Mouse (Mus musculus) cerebellum, postnatal 4 days (tissue): ENCODE measurements around the gene Cep164.
A peak's percentile ranks its signal among the peaks of the same experiment; 100 is the strongest.
"Not testable (repeated sequence)": the region's sequence is repeated elsewhere in the genome, so short reads cannot be mapped to it uniquely, and the experiment has no call there.

Experiments used
- DNase-seq, 2 experiments: peaks; one replicate each; pipeline ENCODE4 v3.0.0; 2022; ENCODE audit warnings: low spot score in 2 of 2, mixed read lengths in 1 of 2

Cep164 gene

DNA sequence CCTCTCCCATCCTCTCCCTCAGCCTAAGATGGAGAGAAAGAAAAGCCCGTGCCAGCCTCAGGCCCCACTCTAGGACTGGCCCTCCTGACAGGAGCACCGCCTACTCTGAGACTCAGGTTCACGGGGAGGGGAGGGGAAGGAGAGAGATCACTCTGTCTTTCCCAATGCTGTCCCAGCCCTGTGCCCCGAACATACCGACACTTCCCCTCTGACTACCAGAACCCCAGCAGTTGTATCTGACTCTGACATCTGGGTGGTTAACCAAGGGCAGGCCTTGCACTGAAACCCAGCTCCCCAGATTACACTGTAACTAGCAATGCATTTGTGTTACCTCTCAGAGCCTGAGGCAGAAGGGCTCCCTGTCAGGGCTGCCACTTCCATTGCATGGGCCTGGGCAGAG lies 40.1 kb downstream of the Cep164 start:
- DNase-seq: no peak

DNA sequence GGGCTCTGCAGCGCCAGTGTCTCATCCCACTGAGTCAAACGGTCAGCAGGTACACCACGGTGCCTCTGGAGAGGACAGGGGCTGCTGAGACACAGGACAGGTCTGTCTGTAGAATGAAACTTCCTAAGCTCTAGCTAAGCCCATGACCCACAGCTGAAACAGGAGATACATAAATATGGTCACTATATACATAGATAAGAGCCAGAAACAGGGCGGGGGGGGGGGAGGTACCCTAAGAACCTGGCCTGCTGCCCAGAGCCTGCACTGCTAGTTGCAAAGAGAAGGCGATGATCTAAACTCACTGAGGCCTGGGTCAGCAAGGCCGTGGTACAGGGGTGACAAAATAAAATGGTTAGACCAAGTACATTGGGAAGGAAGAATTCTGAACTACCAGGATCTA lies 40.9 kb downstream of the Cep164 start:
- DNase-seq: no peak

DNA sequence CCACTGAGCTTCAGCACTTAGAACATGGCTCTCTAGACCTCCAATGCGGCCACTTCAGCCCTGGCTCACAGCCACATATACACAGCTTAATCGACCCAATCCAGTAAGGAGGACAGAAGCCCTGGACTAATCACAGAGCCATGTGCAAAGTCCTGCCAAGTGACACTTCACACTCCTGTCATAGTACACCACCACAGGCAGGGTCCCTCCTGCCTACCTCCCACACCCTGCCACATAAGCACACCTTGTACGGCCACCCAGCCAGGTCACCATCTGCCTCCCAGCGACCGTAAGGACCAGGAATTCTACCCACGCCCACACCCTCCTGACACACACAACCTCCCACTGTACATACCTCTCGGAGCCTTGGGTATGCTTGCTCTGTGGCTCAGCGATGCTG lies 41.4 kb downstream of the Cep164 start:
- no peak for DNase-seq

DNA sequence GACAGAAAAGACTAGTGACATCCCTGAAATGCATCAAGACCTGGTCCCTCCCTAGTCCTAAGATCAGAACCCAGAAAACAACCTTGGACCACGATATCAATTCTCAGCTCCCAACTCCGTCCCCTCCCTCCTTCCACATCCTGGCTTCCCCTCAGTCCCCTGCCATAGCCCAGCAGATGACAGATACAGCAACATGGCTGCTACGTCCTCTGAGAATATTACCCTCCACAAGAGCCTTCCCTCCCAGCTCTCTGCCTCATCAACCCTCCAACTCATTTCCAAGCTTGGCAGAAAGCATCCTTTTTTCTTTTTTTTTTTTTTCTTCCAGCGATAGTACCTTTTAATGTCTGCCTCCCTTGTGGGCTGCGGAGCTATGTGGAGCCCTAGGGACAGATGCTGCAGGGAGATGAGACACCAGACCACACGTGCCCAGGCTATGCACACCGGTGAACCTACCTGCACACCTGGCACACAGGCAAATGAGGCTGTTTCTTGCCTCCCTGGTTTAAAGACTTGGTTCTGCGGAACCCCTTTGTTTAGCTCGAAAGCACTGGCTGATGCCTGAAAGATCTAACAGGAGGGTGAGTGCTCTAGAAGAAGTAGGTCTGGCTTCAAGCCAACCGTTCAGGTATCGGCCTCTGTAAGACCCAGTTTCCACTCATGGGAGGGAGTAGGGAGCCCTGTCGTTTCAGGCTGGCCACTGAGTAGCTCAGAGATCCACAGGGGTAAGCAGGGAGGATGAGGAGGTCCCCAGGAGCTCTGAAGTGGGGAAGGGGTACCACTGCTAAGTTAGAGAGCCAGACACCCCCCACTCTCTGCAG lies 45.0 kb downstream of the Cep164 start:
- no peak for DNase-seq

DNA sequence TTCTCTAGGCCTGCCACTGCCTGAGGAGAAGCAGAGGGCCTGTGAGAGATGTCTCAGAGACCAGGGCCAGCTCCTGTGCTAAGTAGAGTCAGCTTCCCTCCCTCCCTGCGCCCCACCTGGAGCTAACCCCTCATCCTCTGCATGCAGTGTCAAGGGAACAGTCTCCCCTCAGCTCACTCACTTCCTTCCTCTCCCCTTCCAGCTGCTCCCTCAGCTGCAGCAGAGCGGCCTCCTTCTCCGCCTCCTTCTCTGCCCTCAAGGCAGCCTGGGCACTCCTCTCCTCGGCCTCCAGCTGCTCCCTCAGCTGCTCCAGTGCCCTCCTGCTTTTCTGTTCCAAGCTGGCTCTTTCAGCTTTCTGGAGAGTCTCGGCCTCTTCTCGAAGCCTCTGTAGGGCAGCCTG lies 49.3 kb downstream of the Cep164 start:
- no peak for DNase-seq

DNA sequence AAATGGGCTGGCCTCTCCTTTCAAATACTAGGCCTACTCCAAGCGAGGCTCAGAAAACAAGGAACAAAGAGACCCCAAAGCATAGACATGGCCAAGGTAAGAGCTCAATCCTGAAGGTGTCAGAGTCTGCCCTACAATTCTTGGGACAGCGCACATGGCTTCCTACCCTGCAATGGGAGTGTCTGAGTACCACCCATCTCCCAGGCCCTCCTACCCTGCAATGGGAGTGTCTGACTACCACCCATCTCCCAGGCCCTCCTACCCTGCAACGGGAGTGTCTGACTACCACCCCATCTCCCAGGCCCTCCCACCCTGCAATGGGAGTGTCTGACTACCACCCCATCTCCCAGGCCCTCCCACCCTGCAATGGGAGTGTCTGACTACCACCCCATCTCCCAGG lies 52.3 kb downstream of the Cep164 start:
- DNase-seq: not testable (repeated sequence)

DNA sequence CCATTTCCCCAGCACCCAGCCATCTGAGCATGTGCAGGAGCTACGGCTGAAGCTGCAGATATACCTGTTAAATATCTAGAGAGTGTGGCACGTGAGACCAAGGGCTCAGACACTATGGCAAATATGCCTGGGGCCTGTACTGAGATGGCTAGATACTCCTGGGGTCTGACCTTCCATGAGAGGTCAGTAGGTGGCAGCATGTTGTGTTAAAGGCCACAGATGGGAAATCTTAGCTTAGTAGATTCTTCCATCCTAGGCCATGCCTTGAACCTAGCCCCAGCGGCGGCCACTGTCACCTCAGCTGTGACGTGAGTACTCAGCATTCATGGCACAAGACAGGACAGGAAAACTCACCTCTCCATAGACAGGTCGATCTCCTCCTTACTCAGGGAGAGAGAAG lies 54.4 kb downstream of the Cep164 start:
- DNase-seq: no peak

DNA sequence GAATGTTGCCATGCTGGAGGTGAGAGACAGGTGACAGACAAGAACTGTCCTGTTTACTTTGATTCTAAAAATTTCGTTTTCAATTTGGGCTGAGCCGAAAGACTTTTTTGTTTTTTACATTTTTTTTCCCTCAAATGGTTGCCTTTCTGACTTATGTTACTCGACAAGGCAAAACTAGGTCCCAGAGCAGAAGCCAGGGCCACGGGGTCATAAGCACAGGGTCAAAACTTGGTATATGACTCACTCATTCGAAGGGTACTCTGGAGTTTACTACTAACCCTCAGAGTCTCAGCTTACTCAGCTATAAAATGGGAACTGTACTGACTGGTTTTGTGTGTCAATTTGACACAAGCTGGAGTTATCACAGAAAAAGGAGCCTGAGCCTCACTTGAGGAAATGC lies 58.9 kb downstream of the Cep164 start:
- no peak for DNase-seq

DNA sequence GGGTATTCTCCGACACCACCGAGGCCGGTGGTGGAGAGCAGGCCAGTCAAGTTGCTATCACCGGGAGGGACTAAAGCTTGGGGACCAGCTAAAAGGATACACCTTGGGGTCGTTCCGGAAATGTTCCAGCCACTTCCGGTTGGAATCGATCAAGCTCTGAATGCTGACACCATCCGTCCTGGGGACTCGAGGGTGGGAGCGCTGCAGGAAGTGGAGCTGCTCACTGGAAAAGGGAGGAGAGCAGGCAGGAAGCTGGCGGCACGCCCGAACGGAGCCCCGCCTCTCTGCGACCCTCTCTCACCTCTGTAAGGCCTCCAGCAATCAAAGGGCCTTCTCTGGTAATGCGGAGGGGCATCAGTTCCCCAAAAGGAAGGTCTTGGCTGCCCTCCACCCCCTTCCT lies 60.1 kb downstream of the Cep164 start:
- no peak for DNase-seq

DNA sequence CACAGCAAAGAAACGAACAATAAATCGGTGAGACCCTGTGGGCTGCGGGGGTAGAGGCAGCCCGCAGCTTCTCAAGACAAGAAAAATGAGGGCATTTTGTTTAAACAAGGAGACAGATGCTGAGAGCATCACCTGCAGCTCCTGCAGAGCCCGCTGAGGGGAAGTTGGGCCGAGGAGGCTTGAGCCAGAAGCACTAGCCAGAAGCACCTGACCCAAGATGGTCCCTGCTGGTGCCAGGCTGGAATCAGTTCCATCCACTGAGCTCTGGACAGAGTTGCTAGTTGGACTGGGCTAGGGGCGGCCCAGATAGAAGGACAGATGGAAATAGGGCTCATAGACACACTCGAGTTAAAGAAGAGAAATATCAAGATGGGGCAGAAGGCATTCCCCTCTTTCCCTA lies 61.3 kb downstream of the Cep164 start:
- no peak for DNase-seq

DNA sequence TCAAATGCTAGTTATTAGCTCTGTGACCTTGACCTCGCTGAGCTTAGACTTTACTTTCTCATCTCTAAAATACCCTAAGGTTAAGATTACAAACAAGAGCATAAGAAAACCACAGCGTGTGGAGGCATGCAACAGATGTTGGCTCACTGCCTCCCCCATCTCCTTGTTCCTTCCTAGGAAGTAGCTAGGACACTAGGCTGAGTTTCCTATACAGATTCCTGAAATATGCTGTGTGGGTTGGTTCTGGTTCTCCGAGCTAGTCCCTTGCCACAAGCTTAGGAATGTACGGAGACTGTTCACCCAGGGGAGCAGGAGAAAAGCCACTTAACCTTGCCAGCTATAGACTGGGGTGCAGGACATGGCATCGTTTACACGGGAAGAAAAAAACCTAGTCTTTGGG lies 62.3 kb downstream of the Cep164 start:
- DNase-seq: no peak

DNA sequence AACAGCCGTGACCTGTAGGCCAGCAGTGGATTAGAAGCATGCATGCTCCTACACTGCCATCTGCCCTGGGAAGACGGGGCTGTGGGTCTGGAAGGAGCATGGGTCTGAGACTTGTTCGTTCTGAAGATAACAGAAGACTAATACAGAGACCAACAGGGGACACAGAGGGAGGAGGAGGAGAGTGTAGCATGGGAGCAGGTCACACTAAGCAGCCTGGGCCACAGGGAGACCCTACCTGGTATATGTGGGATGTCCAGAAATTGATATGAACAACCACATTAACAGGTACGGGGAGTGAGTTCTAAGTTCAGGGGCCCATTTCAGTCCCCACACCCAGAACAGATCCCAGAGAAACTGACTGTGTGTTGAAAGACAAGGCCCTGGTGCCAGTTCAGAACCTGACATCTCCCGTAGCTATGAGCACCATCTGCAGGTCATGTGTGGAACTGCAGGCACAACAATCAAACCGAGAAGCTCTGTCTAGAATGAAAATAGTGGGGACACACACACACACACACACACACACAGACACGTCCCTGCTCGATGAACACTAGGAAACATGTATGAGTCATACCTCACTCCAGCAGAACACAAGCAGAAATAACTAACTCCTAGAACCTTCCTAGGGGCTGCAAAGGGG lies 73.9 kb downstream of the Cep164 start:
- peak; percentile 78 to 87 for DNase-seq

DNA sequence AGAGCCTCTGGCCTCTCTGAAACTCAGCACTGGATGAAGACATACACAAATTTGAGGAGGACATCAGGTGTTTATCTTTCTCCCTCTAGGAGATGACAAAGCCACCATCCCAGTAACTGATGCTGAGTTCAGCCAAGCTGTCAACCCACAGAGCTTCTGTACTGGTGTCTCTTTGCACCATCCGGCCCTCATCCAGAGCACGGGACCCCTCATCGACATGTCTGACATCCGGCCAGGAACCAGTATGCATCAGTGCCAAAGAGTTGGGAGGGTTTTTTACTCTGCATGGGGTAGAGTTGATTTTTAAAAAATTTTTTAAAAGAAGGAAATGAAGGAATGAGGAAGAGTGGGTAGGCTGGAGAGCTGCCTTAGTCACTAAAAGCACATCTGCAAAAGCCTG lies 78.6 kb downstream of the Cep164 start:
- DNase-seq: peak in 1 of 2 experiments; percentile 12

DNA sequence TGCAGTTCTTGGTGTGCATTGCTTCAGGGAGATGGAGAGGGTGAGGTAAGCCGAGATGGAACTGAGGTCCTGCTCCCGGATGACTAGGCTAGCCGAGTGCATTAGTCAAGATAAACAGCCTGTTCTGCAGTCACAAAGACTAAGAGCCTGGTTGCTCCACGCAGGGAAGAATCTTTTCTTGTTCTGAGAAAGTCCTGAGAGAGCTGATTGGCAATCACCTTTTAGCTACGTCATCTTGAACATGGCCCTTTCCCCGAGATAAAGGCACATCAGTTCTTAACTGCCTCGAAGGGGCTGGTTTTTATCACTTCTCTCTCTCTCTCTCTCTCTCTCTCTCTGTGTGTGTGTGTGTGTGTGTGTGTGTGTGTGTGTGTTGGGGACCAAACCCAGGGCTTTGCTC lies 83.0 kb downstream of the Cep164 start:
- DNase-seq: no peak

DNA sequence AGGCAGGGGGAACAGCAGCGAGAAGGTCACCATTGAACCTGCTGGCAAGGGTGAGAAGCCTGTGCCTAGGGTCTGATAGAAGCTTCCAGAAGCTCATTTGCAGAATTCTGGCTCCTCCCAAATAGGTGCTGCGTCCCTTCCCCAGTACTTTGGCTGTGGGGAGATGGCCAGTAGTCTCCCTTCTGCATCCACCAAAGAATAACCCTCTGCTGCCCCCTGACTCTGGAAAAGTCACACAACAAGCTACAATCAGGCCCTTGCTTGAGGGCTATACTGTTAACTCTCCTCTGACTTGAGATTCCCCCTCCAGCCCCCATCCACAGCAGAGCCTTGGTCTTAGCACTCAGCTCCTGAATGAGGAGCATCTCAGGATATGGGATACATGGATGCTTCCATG lies 87.9 kb downstream of the Cep164 start:
- peak in 1 of 2 experiments; percentile 72 for DNase-seq

DNA sequence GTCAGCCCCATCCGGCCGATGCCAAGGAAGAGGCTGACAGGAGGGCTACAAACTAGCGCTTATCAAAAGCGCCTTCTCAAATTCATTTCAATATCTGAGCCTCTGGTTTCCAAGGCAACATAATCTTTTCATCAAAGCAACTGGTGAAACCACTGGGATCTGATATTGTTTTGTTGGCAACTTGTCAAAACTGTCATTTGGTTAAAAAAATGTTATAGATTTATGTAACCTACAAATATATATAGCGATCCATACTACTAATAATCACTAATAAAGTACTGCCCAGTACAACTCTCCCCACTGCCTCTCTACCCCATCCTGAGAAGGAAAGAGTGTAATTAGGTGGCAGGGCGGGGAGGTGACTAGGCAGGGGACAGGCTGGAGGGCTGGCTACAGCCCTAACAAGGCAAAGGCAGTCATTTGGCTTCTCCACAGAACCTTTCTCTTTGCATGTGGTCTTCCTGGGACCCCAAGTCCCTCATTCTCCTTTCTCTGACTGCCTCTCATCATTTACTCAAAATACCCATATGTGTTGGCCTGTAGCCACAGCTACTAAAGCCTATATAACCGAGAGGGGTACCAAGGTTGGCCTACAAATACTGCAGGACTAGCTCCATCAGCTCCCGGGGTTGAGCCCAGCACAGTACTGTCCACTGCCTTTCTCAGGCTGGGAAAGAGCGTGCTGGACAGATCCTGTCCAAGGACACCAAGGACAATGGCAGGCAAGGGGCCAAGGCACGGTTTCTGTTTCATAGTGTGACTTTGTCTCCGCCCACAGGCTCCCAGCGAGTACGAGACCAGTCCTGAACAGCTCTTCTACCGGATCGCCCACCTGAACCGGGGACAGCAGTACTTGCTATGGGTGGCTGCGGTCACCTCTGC lies 88.5 kb downstream of the Cep164 start:
- DNase-seq: peak in 1 of 2 experiments; percentile 74

DNA sequence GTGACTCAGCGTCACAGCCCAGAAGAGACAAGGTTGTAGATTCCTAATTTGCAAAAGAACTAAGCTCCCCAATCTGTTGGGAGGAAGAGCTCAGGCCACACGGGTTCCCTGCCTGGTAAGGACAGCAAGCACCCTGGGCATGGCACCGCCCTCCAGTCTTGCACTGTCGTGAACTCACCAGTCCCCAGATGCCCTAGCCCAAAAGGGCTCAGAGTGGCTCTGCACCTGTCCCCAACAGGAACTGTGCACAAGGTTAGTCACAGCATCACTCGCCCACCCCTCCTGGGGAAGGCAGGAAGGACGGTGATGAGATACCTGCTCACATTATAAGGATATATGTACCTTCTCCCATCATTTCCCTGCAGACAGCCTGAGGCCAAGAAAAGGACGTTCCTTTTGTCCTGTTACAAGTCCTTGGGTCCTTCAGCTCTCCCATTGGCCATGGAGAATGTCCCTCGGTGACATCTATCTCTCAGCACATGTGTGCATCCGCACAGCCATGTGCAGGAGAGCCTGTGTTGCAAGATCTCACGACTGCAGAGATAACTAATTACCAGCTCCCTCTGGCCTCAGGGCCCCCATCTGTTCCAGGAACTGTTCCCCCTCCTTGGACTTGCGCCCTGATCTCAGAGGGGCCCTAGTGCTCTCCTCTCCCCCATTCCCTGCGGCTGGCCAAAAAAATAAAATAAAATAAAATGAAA lies 89.3 kb downstream of the Cep164 start:
- DNase-seq: peak in 1 of 2 experiments; percentile 53

DNA sequence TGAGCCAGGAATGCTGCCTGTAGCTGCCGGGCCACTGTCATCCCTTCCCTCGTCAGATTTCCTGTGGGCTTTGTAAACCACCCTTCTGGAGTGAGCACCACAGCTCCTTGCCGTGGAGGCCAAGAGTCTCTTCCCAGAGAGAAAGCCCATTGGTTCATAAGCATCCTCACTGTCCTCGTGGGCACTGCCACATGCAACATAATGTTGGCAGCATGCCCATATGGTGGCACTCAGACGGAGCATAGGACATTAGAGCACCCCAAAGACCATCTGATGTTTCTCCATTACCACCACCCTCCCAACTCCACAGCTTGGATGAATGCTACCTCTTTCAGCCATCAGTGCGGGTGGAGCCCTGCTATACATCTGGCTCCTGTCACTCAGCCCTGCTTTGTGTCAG lies 95.2 kb downstream of the Cep164 start:
- no peak for DNase-seq

DNA sequence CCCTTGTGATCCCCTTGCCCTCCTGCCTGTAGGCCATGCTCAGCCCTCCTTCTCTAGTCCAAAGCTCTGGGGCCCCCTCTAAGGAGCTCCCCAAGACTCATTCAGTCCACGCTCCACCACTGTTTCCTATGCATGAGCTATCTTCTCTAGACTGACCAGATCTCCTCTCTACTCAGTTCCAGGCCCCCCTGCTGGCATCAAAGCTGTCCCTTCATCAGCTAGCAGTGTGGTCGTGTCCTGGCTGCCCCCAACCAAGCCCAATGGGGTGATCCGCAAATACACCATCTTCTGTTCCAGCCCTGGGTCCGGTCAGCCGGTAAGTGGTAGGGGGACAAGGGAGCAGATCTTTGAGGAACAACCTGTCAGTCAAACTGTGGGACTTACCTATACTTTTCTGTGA lies 96.6 kb downstream of the Cep164 start:
- no peak for DNase-seq

DNA sequence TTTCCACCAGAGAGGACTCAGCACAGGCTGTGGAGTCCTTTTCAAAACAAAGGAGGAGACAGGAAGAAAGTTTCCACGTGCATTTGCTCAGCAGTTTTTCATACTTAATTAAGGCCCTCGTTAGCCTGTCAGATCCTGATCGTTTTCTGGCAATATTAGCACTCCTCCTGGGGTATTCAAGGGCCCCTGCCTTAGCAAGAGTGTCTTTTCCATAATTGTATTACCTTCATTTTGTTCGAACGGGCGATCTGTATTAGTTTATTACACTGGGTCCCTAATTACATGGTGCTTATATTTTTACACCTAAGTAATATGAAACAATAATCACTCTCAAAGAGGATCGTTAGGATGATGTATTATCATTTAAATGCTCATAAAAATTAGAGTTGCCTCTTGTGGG lies 108.5 kb downstream of the Cep164 start:
- DNase-seq: no peak
